Mouse (Mus musculus): ENCODE results near the gene Gm47985. TPM values are rescaled to one million over a fixed set of nuclear protein-coding genes. Genes with fewer than 3 reads are reported as not detected.
A peak's percentile ranks its signal among the peaks of the same experiment; 100 is the strongest.
"Not testable (repeated sequence)": the region's sequence is repeated elsewhere in the genome, so short reads cannot be mapped to it uniquely, and the experiment has no call there.

Gm47985 gene
- polyA plus RNA-seq, 1 experiment from 2014 or later, result not detected

- not testable (repeated sequence) for H3K4me3 ChIP-seq; H3K9ac ChIP-seq; H3K27ac ChIP-seq; H3K36me3 ChIP-seq; ATAC-seq (ENCODE audit: borderline replicate concordance, extremely low read depth, low FRiP score, low TSS enrichment); H3K9me3 ChIP-seq; H3K4me1 ChIP-seq; H3K27me3 ChIP-seq; H3K4me2 ChIP-seq
- 64% methylated on average over 3 of the region's 3 CpGs for WGBS
These were observed 3.8 kb downstream of the Gm47985 start for GRCm38 (mm10) chr1:151186186-151186585.

DNA sequence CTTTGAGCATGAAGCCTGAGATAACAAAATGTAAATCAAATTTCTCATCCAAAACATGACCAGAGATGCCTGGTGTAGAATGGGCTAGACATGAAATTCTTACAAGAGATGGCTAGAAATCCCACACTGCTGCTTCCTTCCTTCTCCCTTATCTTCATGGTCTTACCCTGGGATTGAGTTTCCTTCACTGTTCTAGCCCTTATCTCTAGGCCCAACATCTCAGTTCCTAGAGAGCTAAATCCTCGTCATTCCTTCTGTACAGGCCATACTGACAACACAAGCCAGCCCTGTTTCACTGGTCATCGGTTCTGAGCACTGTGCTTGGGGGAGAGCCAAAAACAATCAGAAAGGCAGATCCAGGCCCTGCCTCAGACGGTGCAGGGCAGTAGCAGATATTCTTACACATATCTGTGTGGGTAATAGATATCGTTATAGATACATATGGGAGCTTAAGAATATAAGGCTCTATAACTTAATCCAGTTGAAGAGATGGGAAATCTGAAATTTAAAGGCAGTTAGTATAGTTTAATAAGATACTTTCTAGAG is 4.6 kb downstream of the Gm47985 start:
- not testable (repeated sequence) for H3K9ac ChIP-seq; ATAC-seq (ENCODE audit: borderline replicate concordance, extremely low read depth, low FRiP score, low TSS enrichment); H3K27me3 ChIP-seq; H3K4me1 ChIP-seq; H3K4me2 ChIP-seq; H3K36me3 ChIP-seq; H3K4me3 ChIP-seq; H3K27ac ChIP-seq; H3K9me3 ChIP-seq
- WGBS, result 66% methylated on average over 4 of the region's 4 CpGs

- Histone ChIP-seq H3K4me3 (no peak overlapping the region), H3K4me2 (no peak overlapping the region), H3K36me3 (no peaks in the 10 kb centered on the region), H3K27ac (no peak overlapping the region), H3K9me3 (no peaks in the 10 kb centered on the region), H3K27me3 (no peaks in the 10 kb centered on the region), H3K9ac (no peak overlapping the region), H3K4me1 (no peaks in the 10 kb centered on the region)
- 85% methylated on average over 4 of the region's 4 CpGs for WGBS
- ATAC-seq (ENCODE audit: borderline replicate concordance, extremely low read depth, low FRiP score, low TSS enrichment), result no peak
These were observed 6.1 kb downstream of the Gm47985 start for GRCm38 (mm10) chr1:151188469-151188868.

GRCm38 (mm10) chr1:151192075-151192474 is 9.7 kb downstream of the Gm47985 start, which contains the start of gene Gm8947:
Gene Gm8947, plus strand, starts transcription at chr1:151192376.
- not testable (repeated sequence) for H3K36me3 ChIP-seq; H3K9ac ChIP-seq; H3K4me3 ChIP-seq; H3K27me3 ChIP-seq; ATAC-seq (ENCODE audit: borderline replicate concordance, extremely low read depth, low FRiP score, low TSS enrichment); H3K27ac ChIP-seq; H3K4me2 ChIP-seq; H3K9me3 ChIP-seq; H3K4me1 ChIP-seq
- WGBS, result 80% methylated on average over 1 of the region's 7 CpGs

DNA sequence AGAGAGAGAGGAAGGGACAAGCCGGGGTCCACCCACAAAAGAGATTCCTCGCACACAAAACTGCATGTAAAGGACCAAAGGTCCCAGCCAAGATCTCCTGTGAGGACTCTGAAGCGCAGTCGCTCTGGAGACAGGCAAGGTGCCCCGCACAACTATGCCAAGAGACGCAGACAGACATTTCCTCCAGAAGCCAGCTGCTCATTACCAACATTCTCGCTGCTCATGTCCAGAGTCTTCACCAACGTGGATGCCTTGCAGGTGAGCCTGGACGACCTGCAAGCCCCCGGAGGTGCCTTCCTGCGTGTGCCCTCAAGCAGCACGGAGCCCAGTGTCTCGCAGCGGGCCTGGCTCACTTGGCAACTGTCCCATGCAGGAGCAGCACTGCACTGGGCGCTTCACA is 10.4 kb downstream of the Gm47985 start:
- 86% methylated on average over 15 of the region's 15 CpGs for WGBS
- not testable (repeated sequence) for H3K9me3 ChIP-seq; ATAC-seq (ENCODE audit: borderline replicate concordance, extremely low read depth, low FRiP score, low TSS enrichment)

GRCm38 (mm10) chr1:151195986-151196385 is 13.6 kb downstream of the Gm47985 start:
- not testable (repeated sequence) for H3K9ac ChIP-seq; H3K27me3 ChIP-seq; H3K9me3 ChIP-seq; H3K4me3 ChIP-seq; H3K27ac ChIP-seq; H3K4me1 ChIP-seq; ATAC-seq (ENCODE audit: borderline replicate concordance, extremely low read depth, low FRiP score, low TSS enrichment); H3K36me3 ChIP-seq; H3K4me2 ChIP-seq
- 72% methylated on average over 4 of the region's 4 CpGs for WGBS

More for the DNA sequence above, 10.4 kb downstream of the Gm47985 start:
- H3K4me2 ChIP-seq, H3K9ac ChIP-seq, H3K27me3 ChIP-seq, H3K27ac ChIP-seq, H3K4me1 ChIP-seq, H3K36me3 ChIP-seq, H3K4me3 ChIP-seq: not testable (repeated sequence)

GRCm38 (mm10) chr1:151196690-151197089 is 14.4 kb downstream of the Gm47985 start:
- not testable (repeated sequence) for H3K9me3 ChIP-seq; ATAC-seq (ENCODE audit: borderline replicate concordance, extremely low read depth, low FRiP score, low TSS enrichment); H3K4me2 ChIP-seq; H3K27me3 ChIP-seq; H3K27ac ChIP-seq; H3K9ac ChIP-seq; H3K36me3 ChIP-seq; H3K4me3 ChIP-seq; H3K4me1 ChIP-seq
- WGBS, result 62% methylated on average over 3 of the region's 3 CpGs

GRCm38 (mm10) chr1:151198120-151198519 is 15.8 kb downstream of the Gm47985 start, which contains the start of gene Gm47995:
Gene Gm47995, plus strand, starts transcription at chr1:151198448.
- H3K4me3 ChIP-seq; H3K9me3 ChIP-seq; H3K27ac ChIP-seq; H3K9ac ChIP-seq; H3K27me3 ChIP-seq; H3K4me2 ChIP-seq; H3K36me3 ChIP-seq; ATAC-seq (ENCODE audit: borderline replicate concordance, extremely low read depth, low FRiP score, low TSS enrichment); H3K4me1 ChIP-seq: not testable (repeated sequence)
- 67% methylated on average over 2 of the region's 4 CpGs for WGBS

- H3K4me2 ChIP-seq; H3K36me3 ChIP-seq; H3K27me3 ChIP-seq; H3K27ac ChIP-seq; H3K4me1 ChIP-seq; H3K9ac ChIP-seq; H3K9me3 ChIP-seq; ATAC-seq (ENCODE audit: borderline replicate concordance, extremely low read depth, low FRiP score, low TSS enrichment); H3K4me3 ChIP-seq: not testable (repeated sequence)
These were observed 18.3 kb downstream of the Gm47985 start for GRCm38 (mm10) chr1:151200620-151201019.

DNA sequence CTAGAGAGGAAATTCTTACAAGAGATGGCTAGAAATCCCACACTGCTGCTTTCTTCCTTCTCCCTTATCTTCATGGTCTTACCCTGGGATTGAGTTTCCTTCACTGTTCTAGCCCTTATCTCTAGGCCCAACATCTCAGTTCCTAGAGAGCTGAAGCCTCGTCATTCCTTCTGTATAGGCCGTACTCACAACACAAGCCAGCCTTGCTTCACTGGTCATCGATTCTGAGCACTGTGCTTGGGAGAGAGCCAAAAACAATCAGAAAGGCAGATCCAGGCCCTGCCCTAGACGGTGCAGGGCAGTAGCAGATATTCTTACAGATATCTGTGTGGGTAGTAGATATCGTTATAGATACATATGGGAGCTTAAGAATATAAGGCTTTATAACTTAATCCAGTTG is 20.4 kb downstream of the Gm47985 start:
- not testable (repeated sequence) for H3K27me3 ChIP-seq, H3K4me1 ChIP-seq, H3K36me3 ChIP-seq, H3K9ac ChIP-seq, H3K27ac ChIP-seq, H3K4me3 ChIP-seq, H3K4me2 ChIP-seq, H3K9me3 ChIP-seq
- peak; percentile 31; the same call in 1 of the 2 replicates for ATAC-seq (ENCODE audit: borderline replicate concordance, extremely low read depth, low FRiP score, low TSS enrichment)
- 67% methylated on average over 4 of the region's 5 CpGs for WGBS

- no CpG with 5 or more reads among the region's 6 CpGs for WGBS
- not testable (repeated sequence) for H3K4me2 ChIP-seq; H3K4me3 ChIP-seq; H3K27ac ChIP-seq; H3K27me3 ChIP-seq; H3K9me3 ChIP-seq; H3K4me1 ChIP-seq; H3K9ac ChIP-seq; ATAC-seq (ENCODE audit: borderline replicate concordance, extremely low read depth, low FRiP score, low TSS enrichment); H3K36me3 ChIP-seq
These were observed 21.5 kb downstream of the Gm47985 start, which contains the start of gene 3110040M04Rik for GRCm38 (mm10) chr1:151203818-151204217. Gene 3110040M04Rik, plus strand, starts transcription at chr1:151204121.

DNA sequence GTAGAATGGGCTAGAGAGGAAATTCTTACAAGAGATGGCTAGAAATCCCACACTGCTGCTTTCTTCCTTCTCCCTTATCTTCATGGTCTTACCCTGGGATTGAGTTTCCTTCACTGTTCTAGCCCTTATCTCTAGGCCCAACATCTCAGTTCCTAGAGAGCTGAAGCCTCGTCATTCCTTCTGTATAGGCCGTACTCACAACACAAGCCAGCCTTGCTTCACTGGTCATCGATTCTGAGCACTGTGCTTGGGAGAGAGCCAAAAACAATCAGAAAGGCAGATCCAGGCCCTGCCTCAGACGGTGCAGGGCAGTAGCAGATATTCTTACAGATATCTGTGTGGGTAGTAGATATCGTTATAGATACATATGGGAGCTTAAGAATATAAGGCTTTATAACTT is 26.2 kb downstream of the Gm47985 start:
- not testable (repeated sequence) for H3K9ac ChIP-seq; H3K4me3 ChIP-seq; H3K27ac ChIP-seq; ATAC-seq (ENCODE audit: borderline replicate concordance, extremely low read depth, low FRiP score, low TSS enrichment); H3K9me3 ChIP-seq; H3K36me3 ChIP-seq; H3K27me3 ChIP-seq; H3K4me1 ChIP-seq; H3K4me2 ChIP-seq
- 49% methylated on average over 4 of the region's 5 CpGs for WGBS

- H3K36me3 ChIP-seq; H3K9me3 ChIP-seq; H3K27ac ChIP-seq; H3K9ac ChIP-seq; H3K4me1 ChIP-seq; H3K27me3 ChIP-seq; H3K4me2 ChIP-seq; ATAC-seq (ENCODE audit: borderline replicate concordance, extremely low read depth, low FRiP score, low TSS enrichment); H3K4me3 ChIP-seq: not testable (repeated sequence)
These were observed 26.6 kb downstream of the Gm47985 start for GRCm38 (mm10) chr1:151208944-151209343.

Measured in lung, embryonic 15.5 days (tissue).